Mouse (Mus musculus) ovary, adult 18-20 months (tissue): ENCODE data around the gene Miox.

ENCODE experiments used
- DNase-seq: peaks from one replicate; pipeline ENCODE4 v3.0.0; 2022; ENCODE audit warnings: low spot score, mixed read lengths

Miox gene

GRCm38 (mm10) chr15:89372068-89372467 is 37.9 kb downstream of the Miox start:
- DNase-seq = no peak

- no peak for DNase-seq
These were observed 38.3 kb downstream of the Miox start for GRCm38 (mm10) chr15:89372536-89372935.

- DNase-seq = peak; percentile 63
These were observed 39.0 kb downstream of the Miox start for GRCm38 (mm10) chr15:89373027-89373761.

DNA sequence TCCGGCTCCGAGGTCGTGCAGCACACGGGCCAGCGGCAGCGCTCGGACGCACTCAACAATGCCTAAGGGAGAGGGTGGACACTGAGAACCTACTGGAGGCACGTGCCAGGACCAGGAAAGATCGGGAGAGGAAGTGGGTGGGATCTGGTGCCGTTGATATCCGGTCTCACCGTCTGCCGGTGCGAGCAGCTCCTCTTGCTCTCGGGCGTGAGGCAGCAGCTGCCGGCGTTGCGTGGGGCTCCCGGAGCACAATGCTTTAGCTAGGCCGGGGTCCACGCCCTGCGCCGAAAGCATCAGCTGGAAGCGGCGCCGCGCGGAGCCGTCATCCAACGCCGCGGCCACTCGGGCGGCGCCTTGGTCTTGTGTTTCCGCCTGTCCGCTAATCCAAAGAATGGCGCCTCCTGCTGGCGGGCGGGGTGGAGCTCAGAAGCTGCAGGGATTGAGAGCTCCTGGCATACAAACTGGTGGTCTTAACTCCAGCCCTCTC is 39.6 kb downstream of the Miox start, which contains the start of gene Sco2:
TSS of gene Sco2 (minus strand) at position 85 of the 487 bp plus-strand sequence.
- peak; percentile 73 for DNase-seq

DNA sequence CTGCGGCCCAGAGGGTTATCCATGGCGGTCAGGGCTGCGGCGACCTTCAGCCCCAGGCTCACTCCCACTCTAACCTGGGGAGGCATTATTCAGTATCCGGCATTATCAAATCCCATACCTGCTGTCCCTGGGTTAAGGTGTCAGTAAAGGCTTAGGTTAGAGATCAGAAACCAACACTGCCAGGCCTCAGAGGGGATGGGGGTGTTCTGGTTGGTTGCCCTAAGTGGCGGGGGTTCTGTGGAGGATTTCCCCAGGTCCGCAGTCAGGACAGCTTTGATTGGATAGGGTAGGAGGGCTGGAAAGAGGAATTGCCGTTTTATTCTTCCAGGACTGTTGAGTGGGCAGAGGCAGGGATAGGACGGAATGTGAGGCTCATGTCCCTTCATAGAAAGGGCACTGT is 40.1 kb downstream of the Miox start:
- no peak for DNase-seq

GRCm38 (mm10) chr15:89374801-89375534 is 40.8 kb downstream of the Miox start:
- DNase-seq = no peak

GRCm38 (mm10) chr15:89376040-89376439 is 41.8 kb downstream of the Miox start:
- no peak for DNase-seq

DNA sequence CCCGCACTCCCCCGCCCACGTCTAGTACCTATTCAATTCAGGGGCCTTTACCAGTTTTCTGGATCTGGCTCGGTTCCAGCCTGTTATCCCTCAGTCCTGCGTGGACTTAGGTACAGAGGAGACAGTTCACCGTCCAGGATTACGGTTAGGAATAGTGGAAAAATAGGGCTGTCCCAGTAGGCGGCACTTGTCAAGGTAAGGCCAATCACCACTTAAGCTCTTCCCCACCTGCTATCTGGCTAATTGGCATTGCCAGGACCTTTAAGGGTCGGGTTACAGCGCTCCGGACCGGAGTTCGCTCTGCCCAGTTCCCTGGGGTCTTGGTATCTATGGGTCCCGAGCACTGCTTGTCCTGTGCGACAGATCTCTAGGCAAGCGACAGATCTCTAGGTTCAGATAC is 42.8 kb downstream of the Miox start, which contains the start of gene Tymp:
TSS of gene Tymp (minus strand) at position 83 of the 400 bp plus-strand sequence.
- DNase-seq = no peak

- no peak for DNase-seq
These were observed 43.2 kb downstream of the Miox start for GRCm38 (mm10) chr15:89377362-89377761.

DNA sequence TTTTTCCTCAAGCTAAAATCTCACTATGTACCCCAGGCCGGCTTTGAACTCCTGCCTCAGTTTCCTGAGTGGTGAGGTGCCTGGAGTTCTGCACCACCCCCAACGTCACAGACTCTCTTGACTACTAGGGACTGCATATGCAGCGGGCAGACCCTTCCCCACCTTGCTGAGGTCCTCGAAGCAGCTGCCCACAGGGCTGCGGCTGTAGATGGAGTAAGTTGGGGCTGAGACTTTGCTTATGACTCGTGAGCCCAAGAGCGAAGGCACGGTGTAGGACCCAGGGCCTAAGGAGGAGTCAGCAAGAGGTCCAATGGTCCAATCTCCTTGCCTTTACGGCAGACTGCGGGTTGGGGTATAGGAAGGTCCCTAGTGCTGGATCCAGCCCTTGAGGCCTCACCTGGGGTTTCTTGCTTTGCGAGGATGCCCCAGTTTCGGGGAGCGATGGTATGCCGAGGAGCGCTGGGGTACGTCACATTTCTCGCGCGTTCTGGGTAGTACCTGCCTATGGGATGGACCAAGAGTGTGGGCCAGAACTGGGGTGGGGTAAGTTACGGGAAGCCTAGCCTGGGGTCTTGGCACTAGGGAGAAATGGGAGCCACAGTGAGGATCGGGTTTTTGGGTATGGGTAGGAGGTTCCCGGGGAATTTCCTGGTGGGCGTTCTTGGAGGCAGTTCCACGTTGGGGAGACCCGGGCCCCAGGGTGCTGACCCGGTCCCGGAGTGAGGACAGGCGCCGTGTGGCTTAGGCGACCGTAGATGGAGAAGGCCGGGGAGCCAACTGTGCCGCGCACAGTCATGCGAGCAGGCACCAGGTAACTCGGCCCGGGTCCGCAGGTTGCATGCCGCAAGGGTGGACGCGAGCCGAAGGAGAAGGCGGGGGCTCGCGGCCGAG is 44.0 kb downstream of the Miox start:
- DNase-seq = no peak

GRCm38 (mm10) chr15:89378831-89379401 is 44.7 kb downstream of the Miox start, which contains the start of gene Odf3b:
Gene Odf3b (minus strand): TSS chr15:89379282.
- no peak for DNase-seq

DNA sequence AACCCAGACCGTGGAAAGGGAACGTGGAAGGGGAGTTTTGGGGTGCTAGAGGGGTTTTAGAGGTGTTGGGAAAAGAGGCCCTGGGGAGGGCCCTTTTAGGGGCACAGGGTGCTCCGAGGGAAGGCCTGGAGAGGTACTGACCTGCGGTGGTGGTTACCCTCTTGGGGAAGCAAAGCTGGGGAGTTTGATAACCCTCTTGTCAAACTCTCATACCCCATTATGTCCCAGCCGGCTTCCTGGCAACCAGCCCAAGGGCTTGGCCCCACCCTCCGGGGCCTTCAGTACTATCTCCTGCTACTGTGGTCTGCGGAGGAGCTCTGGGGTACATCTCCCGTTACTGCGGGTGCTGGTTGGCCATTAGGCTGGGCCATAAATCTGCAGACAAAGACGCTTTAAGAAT is 45.2 kb downstream of the Miox start:
- DNase-seq = no peak

DNA sequence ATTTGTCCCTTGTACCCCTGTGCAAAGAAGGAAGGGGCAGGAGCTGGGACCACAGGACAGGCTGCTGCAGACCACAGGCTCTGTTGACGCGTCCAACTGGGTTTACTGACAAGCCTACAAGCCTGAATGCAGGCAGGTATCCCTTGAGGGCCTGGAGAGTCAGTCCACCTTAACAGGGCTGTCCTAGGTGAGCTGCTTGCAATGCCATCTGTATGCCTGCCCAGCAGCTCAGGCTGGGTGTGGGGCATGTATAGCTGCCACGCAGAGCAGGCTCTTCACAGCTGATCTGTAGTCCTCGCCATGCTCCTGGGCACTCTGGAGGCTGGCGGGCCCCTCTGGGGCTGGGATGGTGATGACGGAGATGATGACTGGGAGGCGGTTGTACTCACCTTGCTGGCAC is 50.4 kb downstream of the Miox start, which contains the start of gene Klhdc7b:
TSS of gene Klhdc7b (plus strand) at position 301 of the 400 bp plus-strand sequence.
- no peak for DNase-seq
